Mouse (Mus musculus): ENCODE measurements at regions not wholly inside any gene's neighbourhood (a gene's known extent, or its start where the extent isn't known, plus 50 kb on each side); places are given as distances from the start of the nearest gene placed in this dataset.
"Not testable (repeated sequence)": the region's sequence is repeated elsewhere in the genome, so short reads cannot be mapped to it uniquely, and the experiment has no call there.

DNA sequence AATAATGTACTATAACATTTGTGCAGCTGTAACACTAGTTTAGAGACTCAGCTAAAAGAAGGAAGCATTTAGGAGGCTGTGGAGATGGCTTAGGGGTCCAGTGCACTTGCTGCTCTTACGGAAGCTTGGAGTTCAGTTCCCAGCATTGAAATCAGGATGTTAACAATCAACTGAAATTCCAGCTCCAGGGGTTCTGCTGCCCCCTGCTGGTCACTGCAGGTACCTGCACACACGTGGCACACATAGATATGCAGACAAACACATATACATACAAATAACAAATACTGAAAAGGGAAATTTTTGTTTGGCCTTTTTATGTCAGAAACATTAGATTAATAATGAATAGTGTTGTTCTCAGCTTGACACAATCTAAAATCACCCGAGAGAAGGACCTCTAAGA lies 322.5 kb downstream of the Ajap1 start:
- DNase-seq (ENCODE audit: low read depth) = no peak

DNA sequence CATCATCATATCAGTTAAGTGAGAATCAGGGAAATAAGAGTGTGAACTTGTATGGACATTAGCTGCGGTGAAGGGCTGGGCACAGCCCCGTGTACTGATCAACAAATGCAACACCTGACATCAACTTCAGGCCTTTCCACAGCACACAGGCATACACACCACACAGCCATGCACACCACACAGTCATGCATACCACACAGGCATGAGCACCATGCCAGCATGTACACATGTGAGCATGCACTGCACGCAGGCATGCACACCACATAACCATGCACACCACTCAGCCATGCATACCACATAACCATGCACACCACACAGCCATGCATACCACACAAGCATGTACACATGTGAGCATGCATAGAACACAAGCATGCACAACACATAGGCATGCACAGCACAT lies 325.0 kb downstream of the Ajap1 start:
- DNase-seq (ENCODE audit: low read depth) = no peak

DNA sequence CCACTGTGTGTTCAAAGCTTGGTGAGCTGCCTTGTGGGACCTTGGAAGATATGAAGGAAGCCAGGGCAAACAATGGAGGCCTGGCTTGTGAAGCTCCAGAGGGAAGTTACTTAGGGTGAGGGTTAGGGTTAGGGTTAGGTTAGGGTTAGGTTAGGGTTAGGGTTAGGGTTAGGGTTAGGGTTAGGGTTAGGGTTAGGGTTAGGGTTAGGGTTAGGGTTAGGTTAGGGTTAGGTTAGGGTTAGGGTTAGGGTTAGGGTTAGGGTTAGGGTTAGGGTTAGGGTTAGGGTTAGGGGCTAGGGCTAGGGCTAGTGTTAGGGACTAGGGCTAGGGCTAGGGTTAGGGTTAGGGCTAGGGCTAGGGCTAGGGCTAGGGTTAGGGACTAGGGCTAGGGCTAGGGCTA lies 329.7 kb downstream of the Ajap1 start:
- DNase-seq (ENCODE audit: low read depth) = not testable (repeated sequence)

DNA sequence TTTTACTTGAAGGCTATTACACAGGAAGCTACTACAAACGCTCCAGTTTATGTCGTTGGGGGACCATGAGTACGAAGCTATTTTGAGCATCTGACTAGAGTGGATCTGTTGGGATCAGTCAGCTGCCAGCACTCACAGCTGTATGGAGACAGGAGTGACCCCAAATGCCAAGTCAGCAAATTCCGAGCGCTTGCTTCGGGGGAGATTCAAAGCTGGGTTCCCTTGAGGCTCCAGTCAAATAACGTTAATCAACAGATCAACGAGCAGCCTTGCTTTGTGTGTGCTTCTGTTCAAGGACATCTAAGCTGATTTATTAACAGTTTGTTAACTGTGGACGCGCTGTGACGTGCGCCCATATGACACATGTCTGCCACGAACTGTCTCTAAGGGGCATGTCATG lies 349.5 kb downstream of the Ajap1 start:
- DNase-seq (ENCODE audit: low read depth) = no peak

DNA sequence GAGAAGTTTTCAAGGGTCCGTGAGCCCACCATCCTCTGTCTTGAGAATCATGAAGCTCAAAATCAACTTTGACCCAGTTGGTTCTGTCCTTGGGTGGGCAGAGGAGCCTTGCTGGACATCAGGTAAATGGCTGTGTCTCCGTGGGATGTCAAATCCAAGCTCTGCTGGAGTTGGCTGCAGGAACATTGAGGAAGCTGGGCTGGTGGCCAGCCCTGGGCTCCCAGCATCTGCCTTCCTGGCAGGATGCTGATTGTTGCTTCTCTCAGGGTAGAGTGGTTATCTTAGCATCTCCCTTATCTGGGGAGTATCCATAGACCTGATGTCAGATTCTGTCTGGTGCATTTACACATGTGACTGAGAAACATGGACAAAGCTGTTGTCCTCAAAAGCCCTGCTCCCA lies 353.3 kb downstream of the Ajap1 start:
- DNase-seq (ENCODE audit: low read depth) = no peak

DNA sequence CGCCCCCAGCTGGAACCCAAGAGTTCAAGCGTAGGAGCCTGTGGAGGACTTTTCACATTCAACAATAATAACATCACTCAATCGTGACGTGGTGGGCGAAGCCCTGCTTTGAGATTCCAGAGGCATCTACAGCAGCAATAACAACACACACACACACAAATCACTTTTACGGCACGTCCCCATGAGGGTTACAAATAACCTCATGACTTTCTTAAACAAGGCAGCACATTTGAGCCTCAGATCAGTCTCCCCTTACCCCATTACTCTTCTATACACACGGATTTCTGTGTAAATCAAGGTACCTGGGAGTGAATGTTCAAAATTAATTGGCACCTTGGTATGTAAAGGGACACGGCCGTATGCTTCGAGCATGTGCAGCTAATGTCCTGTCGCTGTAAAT lies 354.4 kb downstream of the Ajap1 start:
- no peak for DNase-seq (ENCODE audit: low read depth)

DNA sequence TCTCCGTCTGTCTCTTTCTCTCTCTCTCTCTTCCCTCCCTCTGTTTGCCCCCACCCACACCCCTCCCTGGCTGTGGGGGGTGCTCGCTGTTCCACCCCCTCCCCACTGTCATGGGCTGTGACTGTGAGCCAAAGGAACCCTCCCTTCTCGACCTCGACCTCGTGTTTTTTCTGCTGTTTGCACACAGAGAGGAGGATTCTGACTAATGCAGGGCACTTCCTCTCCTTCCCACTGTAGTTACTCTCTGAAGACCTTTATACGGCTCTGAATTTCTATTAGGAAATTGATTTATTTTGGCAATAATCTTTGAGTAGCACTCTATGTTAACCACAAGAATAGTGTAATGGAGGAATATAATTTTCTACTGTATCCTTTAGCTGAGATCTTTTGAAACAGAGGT lies 362.1 kb downstream of the Ajap1 start:
- no peak for DNase-seq (ENCODE audit: low read depth)

DNA sequence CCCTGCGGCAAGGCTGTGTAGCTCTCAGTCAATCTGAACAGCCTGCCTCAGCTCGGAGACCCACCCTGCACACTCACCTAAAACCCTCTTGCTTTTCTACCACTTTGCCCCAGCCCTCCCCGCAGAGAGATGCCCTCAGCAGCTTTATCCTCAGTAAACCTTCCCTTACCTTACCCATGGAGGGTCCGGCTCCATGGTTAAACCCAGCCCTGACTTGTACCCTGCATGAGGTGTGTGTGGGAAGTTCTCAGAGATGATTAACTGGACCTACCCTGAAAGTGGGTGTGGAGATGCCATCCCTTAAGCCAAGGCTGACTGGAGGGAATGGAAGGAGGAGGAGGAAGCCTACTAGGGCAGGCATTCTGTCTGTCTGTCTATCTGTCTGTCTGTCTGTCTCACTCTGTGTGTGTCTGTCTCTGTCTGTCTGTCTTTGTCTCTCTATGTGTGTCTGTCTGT lies 362.9 kb downstream of the Ajap1 start:
- no peak for DNase-seq (ENCODE audit: low read depth)

DNA sequence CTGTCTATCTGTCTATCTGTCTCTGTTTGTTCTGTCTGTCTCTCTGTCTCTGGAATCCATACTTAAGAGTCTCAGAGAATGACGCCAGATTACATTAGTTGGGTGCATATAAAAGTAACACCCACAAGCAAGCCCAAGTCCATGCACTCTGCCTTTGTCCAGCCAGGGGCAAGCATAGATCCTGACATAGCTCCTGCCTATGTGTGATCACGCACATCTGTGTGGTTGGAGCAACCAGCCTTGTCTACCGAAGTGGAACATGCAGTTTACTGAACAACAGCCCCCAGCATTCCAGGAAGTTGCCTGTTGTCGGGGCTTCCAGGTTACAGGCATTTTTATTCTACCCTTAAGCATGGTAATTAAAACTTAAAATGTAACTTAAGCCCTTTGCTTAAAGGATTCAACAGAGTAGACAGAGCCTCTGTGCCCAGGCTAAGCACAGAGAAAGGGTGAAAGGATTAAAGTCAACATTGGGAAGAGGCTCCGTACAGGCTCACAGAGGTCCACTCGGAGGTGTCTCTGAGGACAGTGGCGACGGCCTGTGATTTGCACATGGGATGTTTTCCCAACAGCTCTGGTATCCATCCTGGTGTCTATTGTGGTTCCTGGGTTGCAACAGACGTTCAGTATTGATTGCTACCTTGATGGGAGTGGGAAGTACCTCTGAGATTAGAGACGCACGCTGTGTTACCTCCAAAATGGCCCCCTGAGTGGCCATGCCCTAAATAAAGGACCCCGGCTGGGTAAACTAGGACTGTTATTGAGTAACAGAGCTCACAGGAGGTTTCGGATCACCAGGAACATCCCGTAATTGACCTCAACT lies 363.6 kb downstream of the Ajap1 start:
- DNase-seq (ENCODE audit: low read depth) = no peak

DNA sequence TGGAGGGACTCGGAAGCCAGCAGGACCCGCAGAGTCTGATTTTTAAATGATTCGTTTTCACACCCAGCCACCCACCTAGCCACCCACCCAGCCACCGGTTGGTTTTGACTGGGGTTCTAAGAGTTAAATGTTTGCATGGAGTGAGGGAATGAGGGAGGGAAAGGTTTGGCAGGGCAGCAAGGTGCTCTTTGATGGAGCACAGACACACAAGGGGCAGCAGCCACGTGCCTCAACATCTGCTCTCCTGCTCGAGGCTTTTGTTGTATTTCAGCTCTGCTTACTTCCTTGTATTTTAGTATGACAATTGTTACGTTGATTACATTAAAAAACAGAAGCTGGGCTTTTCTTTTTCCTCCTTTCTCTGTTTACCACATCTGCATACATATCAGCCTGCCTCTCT lies 367.6 kb downstream of the Ajap1 start:
- no peak for DNase-seq (ENCODE audit: low read depth)

DNA sequence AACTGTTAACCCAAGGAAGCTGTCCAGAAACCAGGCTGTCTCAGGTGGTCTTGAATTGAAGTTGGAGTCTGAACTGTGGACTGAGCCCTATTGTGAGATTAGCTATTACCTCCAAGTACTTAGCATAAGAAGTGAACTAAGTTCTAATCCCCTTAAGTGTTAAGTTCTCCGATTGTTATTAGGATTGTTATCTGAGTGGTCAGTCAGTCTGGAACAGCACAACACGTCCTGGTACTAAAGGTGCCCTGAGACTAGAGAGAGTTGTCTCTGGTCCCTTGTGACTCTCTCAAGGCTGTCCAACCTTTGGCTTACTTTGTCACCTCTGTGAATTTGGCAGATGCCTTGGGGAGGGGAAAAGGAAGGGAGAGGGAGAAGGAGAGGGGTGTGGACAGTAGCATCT lies 369.0 kb downstream of the Ajap1 start:
- DNase-seq (ENCODE audit: low read depth) = no peak

DNA sequence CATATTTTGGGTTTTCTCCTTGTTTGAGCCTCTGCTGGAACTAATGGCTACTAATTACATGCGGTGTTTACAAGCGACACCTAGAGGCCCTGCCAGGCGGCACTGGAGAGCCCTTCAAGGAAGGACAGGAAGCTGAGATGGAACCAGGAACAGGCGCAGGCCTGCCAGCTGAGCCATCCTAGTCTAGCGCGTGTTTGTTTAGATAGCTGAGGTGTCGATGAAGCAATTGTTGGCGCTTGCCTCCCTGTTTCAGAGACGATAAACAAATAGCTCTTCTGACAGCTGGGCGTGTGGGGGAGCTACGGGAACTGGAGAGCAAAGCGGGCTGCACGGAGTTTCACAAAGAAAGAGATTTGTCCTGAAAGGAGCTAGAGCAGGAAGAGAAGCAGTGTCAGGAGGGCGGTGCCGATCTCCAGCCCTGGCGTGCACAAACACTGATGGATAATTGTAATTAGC lies 372.3 kb downstream of the Ajap1 start:
- no peak for DNase-seq (ENCODE audit: low read depth)

DNA sequence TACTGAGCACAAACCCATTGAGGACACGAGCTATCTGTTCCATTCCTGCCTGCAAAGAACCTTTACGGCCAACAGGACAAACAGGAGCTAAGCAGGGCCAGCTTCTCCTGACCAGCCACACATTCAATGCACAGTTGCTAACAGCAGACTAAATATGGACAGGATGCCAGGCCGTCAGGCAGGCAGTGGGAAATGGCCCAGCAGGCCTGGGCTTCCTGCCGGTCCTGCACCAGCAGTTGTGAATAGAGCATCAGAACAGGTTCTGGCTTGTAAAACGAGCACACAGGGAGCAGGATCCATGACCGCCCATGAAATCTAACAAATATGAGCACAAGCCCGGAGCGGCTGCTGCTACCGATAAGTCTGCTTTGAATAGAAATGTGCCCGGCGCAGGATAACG lies 384.0 kb downstream of the Ajap1 start:
- no peak for DNase-seq (ENCODE audit: low read depth)

DNA sequence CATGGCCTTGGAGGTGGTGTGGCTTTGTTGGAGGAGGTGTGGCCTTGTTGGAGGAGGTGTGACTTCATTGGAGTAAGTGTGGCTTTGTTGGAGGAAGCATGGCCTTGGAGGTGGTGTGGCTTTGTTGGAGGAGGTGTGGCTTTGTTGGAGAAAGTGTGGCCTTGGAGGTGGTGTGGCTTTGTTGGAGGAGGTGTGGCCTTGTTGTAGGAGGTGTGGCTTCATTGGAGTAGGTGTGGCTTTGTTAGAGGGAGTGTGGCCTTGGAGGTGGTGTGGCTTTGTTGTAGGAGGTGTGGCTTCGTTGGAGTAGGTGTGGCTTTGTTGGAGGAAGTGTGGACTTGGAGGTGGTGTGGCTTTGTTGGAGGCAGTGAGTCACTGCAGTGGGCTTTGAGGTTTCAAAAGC lies 385.0 kb downstream of the Ajap1 start:
- no peak for DNase-seq (ENCODE audit: low read depth)

DNA sequence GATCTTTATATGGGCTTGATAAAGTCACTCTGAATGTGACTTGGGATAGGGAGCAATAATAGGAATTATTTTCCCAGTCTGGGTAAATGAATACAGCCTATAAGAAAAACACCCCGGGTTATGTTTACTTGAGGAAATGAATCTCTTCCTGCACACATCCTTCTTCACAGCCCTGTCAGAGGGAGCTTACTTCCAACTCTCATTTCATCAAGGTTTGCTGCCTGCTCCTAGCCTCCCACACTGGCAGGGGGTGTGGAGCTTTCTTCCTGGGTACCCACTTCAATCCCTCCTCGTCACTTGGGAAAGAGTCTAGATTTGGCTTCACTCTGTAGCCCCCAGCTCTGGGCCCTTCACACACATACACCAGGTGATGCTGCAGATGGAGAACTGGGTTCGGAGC lies 389.5 kb downstream of the Ajap1 start:
- no peak for DNase-seq (ENCODE audit: low read depth)

DNA sequence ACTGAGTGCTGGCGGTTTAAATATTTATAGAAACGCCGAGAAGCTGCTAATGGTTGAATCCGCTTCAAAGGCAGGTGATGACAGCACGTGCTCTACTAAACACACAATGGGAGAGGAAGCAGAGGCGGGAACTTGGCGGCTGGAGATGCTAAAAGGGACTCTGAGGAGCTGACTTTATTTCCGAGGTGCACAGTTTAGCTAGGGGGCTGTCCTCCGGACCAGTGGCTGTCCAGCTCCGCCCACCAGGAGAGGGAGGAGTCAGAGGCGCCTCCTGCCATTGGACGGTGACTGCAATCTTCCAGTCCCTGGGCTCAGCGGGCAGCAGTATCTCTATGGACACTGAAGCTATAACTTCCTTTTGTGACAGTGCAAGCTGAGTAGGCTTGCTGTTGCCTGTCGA lies 400.4 kb downstream of the Ajap1 start:
- DNase-seq (ENCODE audit: low read depth) = no peak

DNA sequence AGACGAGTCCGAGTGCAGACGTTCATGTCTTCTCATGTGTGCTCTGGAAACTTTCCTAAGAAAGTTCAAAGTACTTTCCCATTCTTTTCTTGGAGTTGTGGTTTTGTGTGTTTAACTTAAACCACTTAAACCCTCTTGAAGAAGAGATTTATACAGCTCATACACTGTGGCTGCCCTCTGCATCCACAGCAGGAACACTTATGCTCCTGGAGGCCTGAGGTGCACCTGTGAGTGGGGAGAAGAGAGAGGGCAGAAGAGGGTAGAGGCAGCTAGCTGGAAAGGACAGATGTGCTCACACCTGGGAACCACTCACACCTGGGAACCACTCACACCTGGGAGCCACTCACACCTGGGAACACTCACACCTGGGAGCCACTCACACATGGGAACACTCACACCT lies 408.0 kb downstream of the Ajap1 start:
- DNase-seq (ENCODE audit: low read depth) = no peak

DNA sequence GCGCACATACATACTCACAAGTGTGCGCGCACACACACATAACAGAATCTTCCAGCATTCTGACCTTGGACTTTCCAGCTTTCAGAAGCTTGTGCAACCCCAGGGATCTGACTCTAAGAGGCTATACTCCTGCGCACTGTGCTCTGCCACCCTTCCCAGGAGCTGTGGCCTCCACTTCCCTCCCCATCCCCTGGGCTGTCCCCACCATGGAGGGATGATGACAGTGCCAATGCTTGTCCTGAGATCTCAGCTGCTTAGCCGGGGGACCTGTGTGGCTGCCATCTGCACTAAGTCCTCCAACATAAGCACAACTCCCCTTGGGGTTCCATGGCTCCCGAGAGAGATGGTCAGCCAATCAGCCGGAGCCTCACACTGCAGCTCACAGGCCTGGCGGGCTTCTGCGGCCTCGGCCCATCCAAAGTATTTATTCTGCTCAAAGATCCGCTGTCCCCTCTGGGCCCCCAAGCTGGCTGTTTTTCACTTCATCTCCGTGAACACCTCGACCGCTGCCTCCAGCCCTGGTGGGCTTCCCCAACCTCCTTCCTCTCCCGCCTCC lies 412.3 kb downstream of the Ajap1 start:
- no peak for DNase-seq (ENCODE audit: low read depth)

DNA sequence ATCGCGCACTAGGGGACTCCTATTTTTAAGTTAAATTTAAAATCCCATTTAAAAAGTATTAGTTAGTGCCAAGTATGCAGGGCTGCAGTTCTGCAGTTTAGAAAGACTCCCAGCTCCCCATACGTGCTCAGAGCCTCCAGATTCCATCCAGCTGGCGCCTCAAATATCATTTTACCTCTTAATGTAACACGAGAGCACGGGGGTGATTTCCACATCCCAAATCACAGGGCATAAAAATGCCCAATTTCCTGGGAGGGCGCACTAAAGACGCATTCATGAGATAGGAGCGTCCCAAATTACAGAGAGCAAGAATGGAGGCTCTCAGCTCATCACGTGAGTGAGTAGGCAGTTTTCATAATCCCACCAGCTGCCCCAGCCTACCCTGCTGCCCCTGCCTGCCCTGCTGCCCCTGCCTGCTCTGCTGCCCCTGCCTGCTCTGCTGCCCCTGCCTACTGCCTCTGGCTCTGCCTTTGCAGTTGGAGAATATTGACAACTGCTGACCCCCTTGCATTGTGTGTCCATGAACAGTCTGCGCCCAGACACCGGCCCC lies 414.1 kb downstream of the Ajap1 start:
- DNase-seq (ENCODE audit: low read depth) = no peak

DNA sequence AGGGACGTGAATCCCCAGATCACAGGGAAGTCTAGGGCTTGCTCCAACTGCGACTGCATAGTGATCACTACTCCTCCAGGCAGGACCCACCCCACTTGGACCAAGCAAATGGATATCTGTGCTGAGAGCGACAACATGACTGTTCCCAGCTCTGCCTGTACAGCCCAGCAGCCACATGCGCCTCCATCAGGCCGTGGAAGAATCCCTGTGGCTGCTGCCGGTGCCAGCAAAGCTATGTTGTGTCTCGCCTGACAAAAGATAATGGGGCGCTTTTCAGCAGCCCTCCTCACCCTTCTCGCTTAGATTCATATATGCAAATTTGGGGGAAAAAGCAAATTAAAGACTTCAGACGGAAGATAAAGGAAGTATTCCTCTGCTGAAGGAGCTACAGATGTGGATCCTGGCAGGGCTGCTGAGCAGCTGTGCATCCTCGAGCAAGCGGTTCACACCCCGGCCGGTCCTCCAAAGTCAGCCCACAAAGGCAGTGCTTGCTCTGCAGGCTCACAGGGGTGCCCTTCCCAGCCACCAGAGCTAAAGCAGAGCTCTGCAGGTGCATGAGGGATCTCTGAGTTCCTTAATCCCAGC lies 418.5 kb downstream of the Ajap1 start:
- no peak for DNase-seq (ENCODE audit: low read depth)

DNA sequence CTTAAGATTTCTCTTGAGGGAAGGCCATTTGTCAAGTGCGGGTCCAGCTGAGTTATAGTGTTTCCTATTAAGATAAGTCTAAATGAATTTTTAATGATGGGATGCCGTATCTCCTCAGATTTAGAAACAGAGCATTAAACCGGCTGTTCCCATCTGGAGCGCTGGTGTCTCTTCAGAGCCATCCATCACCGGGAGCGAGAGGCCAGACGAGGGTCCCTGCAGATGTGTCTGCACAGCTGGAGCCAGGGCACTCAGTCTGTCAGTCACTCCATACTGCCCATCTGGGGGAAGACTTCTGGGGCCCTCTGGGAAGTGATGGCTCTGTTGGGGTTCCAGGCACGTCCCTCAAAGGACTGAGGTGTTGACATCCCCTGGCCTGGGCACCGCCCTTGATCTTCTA lies 419.2 kb downstream of the Ajap1 start:
- no peak for DNase-seq (ENCODE audit: low read depth)

DNA sequence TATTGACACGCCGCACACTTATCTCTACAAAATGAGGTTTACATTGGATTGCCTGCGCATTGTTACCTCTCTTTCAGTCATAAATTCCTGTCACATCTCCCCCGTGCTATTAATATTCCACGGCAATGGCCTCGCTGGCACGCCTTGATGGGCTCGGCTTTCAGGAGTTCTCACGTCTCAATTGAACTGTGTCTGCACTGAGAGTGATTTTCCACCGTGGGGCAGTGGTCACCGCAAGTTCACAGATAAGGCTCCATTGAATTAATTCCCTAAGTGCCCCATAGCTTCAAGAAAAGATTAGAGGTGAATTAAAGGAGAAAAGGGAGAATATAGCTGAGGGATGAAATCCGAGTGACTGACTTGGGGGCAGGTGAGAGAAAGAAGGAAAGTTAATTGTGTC lies 424.5 kb downstream of the Ajap1 start:
- DNase-seq (ENCODE audit: low read depth) = no peak

DNA sequence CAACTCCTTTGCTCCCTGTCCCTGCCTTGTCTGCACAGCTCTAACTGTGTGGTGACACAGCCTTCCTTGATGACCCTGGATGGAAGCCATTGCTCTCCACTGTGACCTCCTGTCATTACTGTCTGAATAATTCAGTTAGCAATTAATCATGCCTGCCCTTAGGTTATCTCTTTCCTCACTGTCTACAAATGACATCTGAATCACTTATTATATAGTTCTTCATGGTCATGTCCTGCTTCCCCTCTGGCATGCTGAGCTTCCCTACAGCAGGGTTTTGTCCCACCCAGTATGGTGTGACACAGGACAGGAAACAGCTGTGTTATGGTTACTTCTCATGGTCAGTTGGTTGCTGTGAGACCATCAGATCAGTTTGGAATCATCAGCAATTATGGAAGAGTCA lies 458.9 kb downstream of the Ajap1 start:
- no peak for DNase-seq (ENCODE audit: low read depth)
